Mouse (Mus musculus): ENCODE results near the gene Pi4ka. TPM values are rescaled to one million over a fixed set of nuclear protein-coding genes. Genes with fewer than 3 reads are reported as not detected.

The Pi4ka gene
- polyA plus RNA-seq, 1 experiment from 2014 or later, result 30.7 TPM

DNA sequence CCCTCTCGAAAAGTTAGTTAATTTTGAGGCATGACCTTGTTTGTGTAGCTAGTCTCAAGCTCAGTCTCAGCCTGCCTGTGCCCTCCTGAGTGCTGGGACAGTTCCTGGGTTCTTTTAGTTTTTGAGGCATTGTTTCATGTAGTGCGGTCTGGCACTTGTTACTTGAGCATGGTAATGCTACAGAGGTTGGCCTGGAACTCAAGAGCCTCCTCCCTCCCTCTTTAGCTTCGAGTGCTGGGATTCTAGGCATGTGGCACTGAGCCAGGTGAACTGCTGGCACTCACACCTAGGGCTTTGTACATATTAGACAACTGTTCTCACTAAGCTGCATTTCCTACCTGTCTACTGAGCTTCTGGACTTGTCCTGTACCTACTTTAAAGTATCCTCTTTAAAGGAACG, 158.4 kb downstream of the Pi4ka start:
- Histone ChIP-seq H3K4me3 (ENCODE audit: low read depth, low read length) (no peak overlapping the region), H3K36me3 (ENCODE audit: control insufficient read depth, insufficient read depth, low read length) (no peaks in the 10 kb centered on the region), H3K27ac (replicated peaks; ENCODE audit: low read depth, low read length) (no peak overlapping the region), H3K27me3 (replicated peaks; ENCODE audit: control insufficient read depth, insufficient read depth, low read length) (no peaks in the 10 kb centered on the region), H3K9me3 (ENCODE audit: control insufficient read depth, low read length) (no peaks in the 10 kb centered on the region), H3K4me1 (ENCODE audit: control insufficient read depth, insufficient read depth, low read length) (peaks cover 20% of the 10 kb centered on the region), H3K4me2 (ENCODE audit: low read depth, low read length) (no peak overlapping the region), H3K9ac (ENCODE audit: low read depth, low read length) (no peak overlapping the region)
- 63% methylated on average over 4 of the region's 4 CpGs for WGBS
- 0 out of 2 replicates have a peak, but pooled peaks have one; percentile 12 for ATAC-seq (ENCODE audit: low read depth)
- DNase-seq (ENCODE audit: low spot score), result peak; percentile 63

DNA sequence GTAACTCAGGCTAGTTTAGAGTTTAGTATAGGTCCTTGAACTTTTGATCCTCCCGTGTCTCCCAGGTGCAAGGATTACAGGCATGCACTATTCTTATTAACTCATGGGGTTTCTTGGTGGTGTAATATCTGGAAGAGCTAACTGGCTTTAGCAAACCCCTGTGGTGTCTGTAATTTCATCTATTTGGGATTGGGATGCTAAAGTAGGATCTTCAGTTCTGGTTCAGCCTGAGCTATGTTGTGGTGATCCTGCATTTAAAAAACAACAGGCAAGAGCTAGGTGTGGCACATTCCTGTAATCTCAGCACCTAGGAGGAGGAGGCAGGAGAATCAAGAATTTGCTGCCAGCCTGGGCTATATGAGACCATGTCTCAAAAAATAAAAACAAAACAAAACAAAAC, 161.1 kb downstream of the Pi4ka start:
- WGBS, result 67% methylated on average over 1 of the region's 1 CpGs
- Histone ChIP-seq H3K9ac (ENCODE audit: low read depth, low read length) (no peak overlapping the region), H3K36me3 (ENCODE audit: control insufficient read depth, insufficient read depth, low read length) (no peaks in the 10 kb centered on the region), H3K9me3 (ENCODE audit: control insufficient read depth, low read length) (no peaks in the 10 kb centered on the region), H3K27ac (replicated peaks; ENCODE audit: low read depth, low read length) (no peak overlapping the region), H3K4me2 (ENCODE audit: low read depth, low read length) (no peak overlapping the region), H3K27me3 (replicated peaks; ENCODE audit: control insufficient read depth, insufficient read depth, low read length) (no peaks in the 10 kb centered on the region), H3K4me3 (ENCODE audit: low read depth, low read length) (no peak overlapping the region), H3K4me1 (ENCODE audit: control insufficient read depth, insufficient read depth, low read length) (peaks cover 11% of the 10 kb centered on the region)
- DNase-seq (ENCODE audit: low spot score) (no peak), ATAC-seq (ENCODE audit: low read depth) (no peak)

DNA sequence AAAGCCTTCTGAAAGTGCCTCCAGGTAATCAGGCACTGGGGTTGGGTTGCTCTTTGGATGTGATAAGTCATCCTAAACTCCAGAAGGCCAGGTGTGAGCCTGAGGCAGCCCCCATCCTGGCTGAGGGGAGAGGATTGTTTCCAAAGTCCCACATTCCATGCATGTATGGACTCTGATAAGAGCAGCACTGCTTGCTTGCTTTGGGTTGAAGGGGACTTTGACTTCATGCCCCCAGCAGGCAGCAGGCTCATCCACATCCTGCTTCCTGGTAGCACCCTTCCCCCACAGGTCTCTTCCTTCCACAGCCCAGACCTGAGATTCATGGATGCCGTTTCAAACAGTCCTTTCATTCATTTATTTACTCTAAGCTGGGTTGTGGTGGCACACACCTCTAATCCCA, 162.4 kb downstream of the Pi4ka start:
- ATAC-seq (ENCODE audit: low read depth), result no peak

DNA sequence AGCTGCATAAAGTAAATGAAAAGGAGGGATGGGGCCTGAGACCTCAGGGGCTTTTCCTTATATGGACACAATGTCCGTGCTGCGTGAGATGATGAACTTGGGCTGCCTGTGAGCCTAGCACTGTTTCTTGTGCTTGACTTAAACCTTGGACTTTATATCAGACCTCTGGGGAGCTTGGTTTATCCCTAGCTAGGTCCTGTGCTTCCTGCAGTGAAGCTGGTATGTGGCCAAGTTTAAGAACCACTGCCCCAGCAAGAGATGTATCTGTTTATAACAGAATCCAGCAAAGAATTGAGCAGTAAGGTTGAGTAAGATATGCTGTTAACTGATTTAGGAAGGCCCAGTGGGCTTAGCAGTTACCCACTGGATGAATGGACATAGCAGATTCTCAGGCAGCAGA, 166.7 kb downstream of the Pi4ka start:
- Histone ChIP-seq H3K4me2 (ENCODE audit: low read depth, low read length) (no peak overlapping the region), H3K27me3 (replicated peaks; ENCODE audit: control insufficient read depth, insufficient read depth, low read length) (no peaks in the 10 kb centered on the region), H3K4me3 (ENCODE audit: low read depth, low read length) (no peak overlapping the region), H3K9me3 (ENCODE audit: control insufficient read depth, low read length) (no peaks in the 10 kb centered on the region), H3K9ac (ENCODE audit: low read depth, low read length) (no peak overlapping the region), H3K4me1 (ENCODE audit: control insufficient read depth, insufficient read depth, low read length) (peaks cover 26% of the 10 kb centered on the region), H3K27ac (replicated peaks; ENCODE audit: low read depth, low read length) (no peak overlapping the region), H3K36me3 (ENCODE audit: control insufficient read depth, insufficient read depth, low read length) (no peaks in the 10 kb centered on the region)
- no peak for ATAC-seq (ENCODE audit: low read depth)
- DNase-seq (ENCODE audit: low spot score), result no peak
- WGBS, result 62% methylated on average over 2 of the region's 2 CpGs

More for the DNA sequence above, 162.4 kb downstream of the Pi4ka start:
- H3K9me3 ChIP-seq (ENCODE audit: control insufficient read depth, low read length), result no peaks in the 10 kb centered on the region
- H3K9ac ChIP-seq (ENCODE audit: low read depth, low read length), result no peak overlapping the region
- no peak overlapping the region for H3K27ac ChIP-seq (replicated peaks; ENCODE audit: low read depth, low read length)
- H3K36me3 ChIP-seq (ENCODE audit: control insufficient read depth, insufficient read depth, low read length), result no peaks in the 10 kb centered on the region
- no peak overlapping the region for H3K4me2 ChIP-seq (ENCODE audit: low read depth, low read length)
- DNase-seq (ENCODE audit: low spot score), result no peak
- no peaks in the 10 kb centered on the region for H3K27me3 ChIP-seq (replicated peaks; ENCODE audit: control insufficient read depth, insufficient read depth, low read length)
- peaks cover 11% of the 10 kb centered on the region for H3K4me1 ChIP-seq (ENCODE audit: control insufficient read depth, insufficient read depth, low read length)
- H3K4me3 ChIP-seq (ENCODE audit: low read depth, low read length), result no peak overlapping the region
- WGBS, result 64% methylated on average over 1 of the region's 1 CpGs

DNA sequence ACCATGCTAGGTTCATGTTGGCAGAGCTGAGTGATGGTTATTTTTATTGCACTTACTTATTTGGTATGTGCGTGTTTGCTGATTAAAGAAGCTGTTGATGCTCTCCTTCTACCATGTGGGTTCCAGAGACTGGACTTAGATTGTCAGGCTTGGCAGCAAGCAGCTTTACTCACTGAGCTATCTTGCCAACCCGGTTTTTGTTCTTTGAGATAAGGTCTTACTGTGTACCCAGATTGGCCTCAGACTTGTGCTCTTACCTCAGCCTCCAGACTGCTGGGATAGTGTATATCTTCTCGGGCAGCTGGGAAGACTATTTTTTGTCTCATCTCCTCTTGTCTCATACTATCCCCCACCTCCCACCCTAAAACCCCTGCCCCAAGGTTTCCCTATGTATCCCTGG, 168.5 kb downstream of the Pi4ka start:
- DNase-seq (ENCODE audit: low spot score) (no peak), ATAC-seq (ENCODE audit: low read depth) (no peak)
- Histone ChIP-seq H3K4me2 (ENCODE audit: low read depth, low read length) (no peak overlapping the region), H3K27me3 (replicated peaks; ENCODE audit: control insufficient read depth, insufficient read depth, low read length) (no peaks in the 10 kb centered on the region), H3K9ac (ENCODE audit: low read depth, low read length) (no peak overlapping the region), H3K9me3 (ENCODE audit: control insufficient read depth, low read length) (no peaks in the 10 kb centered on the region), H3K36me3 (ENCODE audit: control insufficient read depth, insufficient read depth, low read length) (no peaks in the 10 kb centered on the region), H3K4me3 (ENCODE audit: low read depth, low read length) (no peak overlapping the region), H3K4me1 (ENCODE audit: control insufficient read depth, insufficient read depth, low read length) (peaks cover 22% of the 10 kb centered on the region), H3K27ac (replicated peaks; ENCODE audit: low read depth, low read length) (no peak overlapping the region)
- 82% methylated on average over 3 of the region's 3 CpGs for WGBS

DNA sequence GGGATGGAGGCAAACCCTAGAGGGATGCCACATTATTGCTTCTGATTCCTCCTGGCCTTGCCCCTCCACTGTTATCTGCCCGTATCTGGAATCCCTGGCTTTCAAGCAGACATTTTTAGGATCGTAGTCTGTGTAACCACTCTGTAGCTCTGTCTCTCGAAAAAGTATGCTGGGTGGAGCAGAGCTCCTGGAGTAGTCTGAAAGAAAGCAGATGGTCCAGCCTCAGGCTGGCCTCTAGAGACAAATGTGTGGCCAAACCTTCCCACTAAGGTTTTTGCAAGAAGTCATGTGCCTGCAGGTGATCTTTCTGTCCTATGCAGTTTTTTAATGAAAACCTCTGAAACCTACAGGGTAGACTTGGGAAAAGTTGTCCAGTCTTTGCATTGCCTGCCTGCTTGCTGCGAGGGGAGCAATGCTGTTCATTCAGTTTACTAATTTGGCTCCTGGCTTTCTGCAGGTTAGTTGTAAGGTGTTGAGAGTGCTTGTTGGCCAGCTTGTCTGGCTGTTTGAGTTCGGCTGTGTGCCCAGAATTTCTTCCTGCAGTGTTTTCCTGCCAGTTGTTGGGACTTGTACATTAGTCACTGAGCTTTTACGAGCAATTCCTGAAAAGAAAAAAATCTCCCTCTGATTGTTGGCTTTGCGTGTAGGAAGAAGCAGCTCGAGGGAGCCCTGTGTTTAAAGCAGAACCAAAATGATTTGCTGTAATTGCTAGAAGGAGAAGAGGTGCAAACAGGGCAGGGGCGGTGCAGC, 171.0 kb downstream of the Pi4ka start:
- Histone ChIP-seq H3K4me1 (ENCODE audit: control insufficient read depth, insufficient read depth, low read length) (peaks cover 16% of the 10 kb centered on the region), H3K9ac (ENCODE audit: low read depth, low read length) (peak overlapping the region; percentile 95), H3K4me2 (ENCODE audit: low read depth, low read length) (peak overlapping the region; percentile 86), H3K9me3 (ENCODE audit: control insufficient read depth, low read length) (peaks cover 2% of the 10 kb centered on the region; the same call in 1 of the 2 replicates), H3K27ac (replicated peaks; ENCODE audit: low read depth, low read length) (peak overlapping the region; percentile 91), H3K27me3 (replicated peaks; ENCODE audit: control insufficient read depth, insufficient read depth, low read length) (no peaks in the 10 kb centered on the region), H3K36me3 (ENCODE audit: control insufficient read depth, insufficient read depth, low read length) (no peaks in the 10 kb centered on the region), H3K4me3 (ENCODE audit: low read depth, low read length) (peak overlapping the region; percentile 95)
- ATAC-seq (ENCODE audit: low read depth), result no peak
- DNase-seq (ENCODE audit: low spot score), result peak; percentile 73
- 31% methylated on average over 9 of the region's 9 CpGs for WGBS

DNA sequence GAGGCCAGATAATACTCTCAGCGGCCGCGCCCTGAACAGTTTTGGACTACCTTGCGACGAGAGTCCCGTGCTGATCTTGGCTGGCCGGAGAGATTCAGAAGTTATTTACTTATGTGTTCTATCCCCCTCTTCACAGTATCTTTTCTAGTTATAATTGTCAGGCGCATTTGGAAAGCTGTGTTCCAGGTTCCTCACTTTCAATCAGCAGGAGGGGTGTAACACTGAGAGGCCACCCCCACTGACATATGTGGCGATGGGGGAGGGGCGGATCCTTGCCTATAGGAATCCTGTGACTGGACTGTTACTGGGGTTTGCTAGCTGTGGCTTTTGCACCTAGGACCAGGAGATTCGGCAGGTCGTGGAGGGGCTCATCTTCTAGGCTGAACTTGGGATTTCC, 171.6 kb downstream of the Pi4ka start:
- peak overlapping the region; percentile 95 for H3K4me3 ChIP-seq (ENCODE audit: low read depth, low read length)
- no peaks in the 10 kb centered on the region for H3K27me3 ChIP-seq (replicated peaks; ENCODE audit: control insufficient read depth, insufficient read depth, low read length)
- peaks cover 8% of the 10 kb centered on the region; the same call in 1 of the 2 replicates for H3K9me3 ChIP-seq (ENCODE audit: control insufficient read depth, low read length)
- 2% methylated on average over 12 of the region's 12 CpGs for WGBS
- DNase-seq (ENCODE audit: low spot score), result peak; percentile 67
- H3K4me1 ChIP-seq (ENCODE audit: control insufficient read depth, insufficient read depth, low read length), result peaks cover 16% of the 10 kb centered on the region
- peak overlapping the region; percentile 95 for H3K9ac ChIP-seq (ENCODE audit: low read depth, low read length)
- H3K36me3 ChIP-seq (ENCODE audit: control insufficient read depth, insufficient read depth, low read length), result no peaks in the 10 kb centered on the region
- peak overlapping the region; percentile 86 for H3K4me2 ChIP-seq (ENCODE audit: low read depth, low read length)
- H3K27ac ChIP-seq (replicated peaks; ENCODE audit: low read depth, low read length), result peak overlapping the region; percentile 91
- no peak for ATAC-seq (ENCODE audit: low read depth)

DNA sequence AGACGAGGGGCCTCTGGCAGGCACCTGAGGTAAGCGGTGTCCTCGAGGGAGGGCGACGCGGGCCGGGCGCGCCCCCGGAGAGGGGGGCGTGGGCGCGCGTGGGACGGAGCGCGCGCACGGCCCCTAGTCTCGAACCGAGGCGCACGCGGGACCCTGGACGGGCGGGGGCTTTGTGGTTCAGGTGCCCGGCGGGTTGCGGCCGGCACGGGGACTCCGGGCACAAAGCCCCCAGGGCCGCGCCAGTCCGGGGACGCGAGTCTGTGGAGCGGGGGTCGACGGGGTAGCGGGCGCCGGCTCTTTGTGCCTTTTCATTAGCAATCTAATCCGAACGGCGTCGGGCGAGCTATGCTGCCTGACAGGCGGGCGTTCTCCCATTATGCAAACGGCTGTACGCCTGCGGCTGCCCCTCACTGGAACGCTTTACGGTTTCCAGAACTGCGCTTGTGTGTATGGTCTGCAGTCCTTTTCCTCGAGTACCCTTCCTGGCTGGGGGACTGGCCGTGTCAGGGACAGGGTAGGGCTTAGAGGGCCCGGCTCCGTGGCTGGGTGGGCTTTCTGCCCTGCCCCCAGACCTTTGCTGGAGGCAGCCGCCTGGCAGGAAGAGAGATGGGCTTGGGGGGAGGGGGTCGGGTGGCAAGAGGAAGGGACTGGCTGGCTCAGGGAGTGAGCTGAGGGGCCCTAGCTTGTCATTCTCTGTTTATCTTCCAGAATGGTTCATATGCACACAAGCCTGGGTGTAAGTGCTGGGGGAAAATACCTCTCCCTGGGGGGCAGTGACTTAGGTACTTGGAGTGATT, 172.2 kb downstream of the Pi4ka start:
- whole genome bisulfite sequencing, result 0% methylated on average over 20 of the region's 62 CpGs
- Histone ChIP-seq H3K36me3 (ENCODE audit: control insufficient read depth, insufficient read depth, low read length) (no peaks in the 10 kb centered on the region), H3K4me3 (ENCODE audit: low read depth, low read length) (peak overlapping the region; percentile 95)

More for the DNA sequence above, 172.2 kb downstream of the Pi4ka start:
- DNase-seq (ENCODE audit: low spot score) (peak; percentile 68), ATAC-seq (ENCODE audit: low read depth) (peak; percentile 64)
- peaks cover 16% of the 10 kb centered on the region for H3K4me1 ChIP-seq (ENCODE audit: control insufficient read depth, insufficient read depth, low read length)
- H3K4me2 ChIP-seq (ENCODE audit: low read depth, low read length), result peak overlapping the region; percentile 86
- H3K9ac ChIP-seq (ENCODE audit: low read depth, low read length), result peak overlapping the region; percentile 95
- H3K27ac ChIP-seq (replicated peaks; ENCODE audit: low read depth, low read length), result peak overlapping the region; percentile 91
- no peaks in the 10 kb centered on the region for H3K27me3 ChIP-seq (replicated peaks; ENCODE audit: control insufficient read depth, insufficient read depth, low read length)
- H3K9me3 ChIP-seq (ENCODE audit: control insufficient read depth, low read length), result peaks cover 8% of the 10 kb centered on the region; the same call in 1 of the 2 replicates
